In the genomic region with DNA sequence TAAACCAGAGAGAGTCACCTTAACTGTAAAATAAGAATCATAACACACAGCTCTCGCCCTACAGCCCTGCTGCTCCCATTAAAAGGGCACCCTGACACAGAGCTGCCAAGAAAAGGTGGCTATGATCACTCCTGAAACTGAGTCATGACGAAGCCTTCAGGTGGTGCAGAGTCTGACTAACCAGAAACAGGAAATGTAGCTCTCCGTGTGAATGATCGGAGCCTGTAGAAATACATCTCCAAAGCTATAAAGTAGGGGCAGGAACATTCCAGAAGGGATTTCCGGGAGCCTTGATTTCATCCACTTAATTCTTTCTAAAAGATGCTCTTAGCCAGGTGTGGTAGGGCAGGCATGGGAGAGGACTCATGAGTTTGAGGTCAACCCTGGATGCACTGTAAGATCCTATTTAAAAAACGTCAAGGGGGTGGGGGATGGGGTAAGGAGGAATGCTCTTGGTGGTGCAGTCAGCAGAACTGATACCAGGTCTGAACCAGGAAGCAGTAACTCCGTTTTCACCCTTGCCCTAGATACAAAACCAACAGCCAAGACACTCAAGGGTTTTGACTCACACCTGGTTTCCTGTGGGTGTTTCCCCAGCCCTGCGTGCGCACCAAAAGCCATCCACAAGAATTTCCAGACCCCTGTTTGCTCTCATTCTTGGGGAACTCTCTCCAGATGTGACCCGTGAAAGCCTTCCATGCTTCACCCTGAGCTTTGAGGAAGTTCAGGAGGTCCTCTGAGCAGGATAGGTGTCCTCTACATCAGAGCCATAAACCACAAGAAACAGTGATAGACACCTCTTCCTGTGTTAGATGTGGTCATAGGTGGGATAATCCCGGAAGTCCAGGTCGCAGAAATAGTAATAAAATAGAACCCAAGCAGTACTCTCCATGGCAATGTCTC, we compare ENCODE assay signal across 16 mouse cellular contexts. TPM values are rescaled to one million over a fixed set of nuclear protein-coding genes. Genes with fewer than 3 reads are reported as not detected.
A peak's percentile ranks its signal among the peaks of the same experiment; 100 is the strongest.
DNase-seq lines count a peak whose midpoint lies in the region; ATAC-seq lines count a peak whose summit lies in the region.
"Had no signal": no experiment of that assay in that cellular context is flagged by ENCODE, and none has a peak within 500 bp of the region (broad histone marks: within the 10 kb centered on the region; RNA-seq: fewer than 3 reads in every experiment).

No protein-coding gene starts in this region.

- no peaks in the 10 kb centered on the region for H3K9me3 ChIP-seq in heart, embryonic 10.5 days
- H3K9me3 ChIP-seq in hindbrain, embryonic 13.5 days: no peaks in the 10 kb centered on the region
- H3K9me3 ChIP-seq: heart, embryonic 12.5 days; hindbrain, embryonic 12.5 days had no signal

- intact Hi-C loops in heart, postnatal 25 days (cut with DNase I): no loop called here

- peaks cover 79% of the 10 kb centered on the region for H3K36me3 ChIP-seq in heart, embryonic 10.5 days
- H3K36me3 ChIP-seq in hindbrain, embryonic 13.5 days: peaks cover 74% of the 10 kb centered on the region

- peaks cover 36% of the 10 kb centered on the region for H3K4me1 ChIP-seq in heart, embryonic 10.5 days
- H3K4me1 ChIP-seq in hindbrain, embryonic 13.5 days (replicated peaks): no peaks in the 10 kb centered on the region

- no peak overlapping the region for H3K4me3 ChIP-seq in heart, embryonic 10.5 days
- no peak overlapping the region for H3K4me3 ChIP-seq in hindbrain, embryonic 13.5 days
- H3K4me3 ChIP-seq: erythroblast, embryonic 14.5 days; heart, embryonic 12.5 days; hindbrain, embryonic 12.5 days had no signal

- no peaks in the 10 kb centered on the region for H3K27me3 ChIP-seq in heart, embryonic 10.5 days (ENCODE audit: insufficient read depth, poor library complexity, severe bottlenecking)
- no peaks in the 10 kb centered on the region for H3K27me3 ChIP-seq in hindbrain, embryonic 13.5 days
- H3K27me3 ChIP-seq: heart, embryonic 12.5 days; hindbrain, embryonic 12.5 days had no signal

- no peak overlapping the region for H3K9ac ChIP-seq in hindbrain, embryonic 13.5 days
- H3K9ac ChIP-seq: heart, embryonic 12.5 days; hindbrain, embryonic 12.5 days had no signal

- peak; percentile 89 for ATAC-seq in inflammation-experienced regulatory T-cells, adult 6 months
- ATAC-seq in megakaryocyte, adult 5-6 weeks (ENCODE audit: poor library complexity, severe bottlenecking): peak; percentile 44
- no peak for ATAC-seq in hindbrain, embryonic 13.5 days (ENCODE audit: low FRiP score)

- WGBS in heart, embryonic 10.5 days: 73% methylated on average over 12 of the region's 12 CpGs
- 91% methylated on average over 12 of the region's 12 CpGs for WGBS in hindbrain, embryonic 13.5 days

- H3K27ac ChIP-seq in heart, embryonic 10.5 days: no peak overlapping the region
- H3K27ac ChIP-seq in hindbrain, embryonic 13.5 days: no peak overlapping the region
- H3K27ac ChIP-seq: hindbrain, embryonic 12.5 days had no signal

- H3K4me2 ChIP-seq in hindbrain, embryonic 13.5 days: no peak overlapping the region
- H3K4me2 ChIP-seq: heart, embryonic 12.5 days; hindbrain, embryonic 12.5 days; liver, embryonic 11.5 days had no signal

- DNase-seq in heart, embryonic 10.5 days (ENCODE audit: low spot score): peak; percentile 59
- DNase-seq in heart, postnatal 25 days (ENCODE audit: low spot score): no peak
- peak; percentile 67 for DNase-seq in thymus, postnatal 14 days
- DNase-seq in layer of hippocampus, adult 11-12 months (ENCODE audit: low spot score): no peak
- no peak for DNase-seq in gastrocnemius, adult 8-10 months (ENCODE audit: low spot score in 2 of 2)
- DNase-seq: kidney, postnatal 25 days; midbrain, embryonic 14.5 days had no signal

RNA-seq across cellular contexts. Expression of gene Lmod3, which starts 41.4 kb away (rescaled TPM):
- polyA plus RNA-seq in heart, embryonic 10.5 days (2016; fragmentation: Nextera tagmentation; extraction: Ambion mirVana): 10.5 and 17.5 TPM in 2 replicates
- total RNA-seq in heart, postnatal 25 days (2021): 10 to 100 TPM; 62.9 to 66.5 TPM
- polyA plus RNA-seq in inflammation-experienced regulatory T-cells, adult 6 months (2017; shearing (Covaris generic)): under 1 TPM in 2 of 3 experiments, not detected in 1; 0.15 to 0.16 TPM
- total RNA-seq in megakaryocyte, adult 5-6 weeks (2015): not detected in 2 replicates
- total RNA-seq in megakaryocyte, adult 5-6 weeks (2017): not detected in 2 replicates
- polyA plus RNA-seq in hindbrain, embryonic 13.5 days (2015; fragmentation: Nextera tagmentation; extraction: Ambion mirVana): 0.08 and 0.17 TPM in 2 replicates
- 10 to 100 TPM; 77.8 to 95.8 (median 86.4) TPM for total RNA-seq in gastrocnemius, adult 8-10 months (2022)
- total RNA-seq: left cerebral cortex, adult 18-20 months; neutrophil, adult 5-6 weeks had no signal
- polyA plus RNA-seq: erythroblast, embryonic 14.5 days; liver, embryonic 11.5 days; midbrain, embryonic 14.5 days had no signal

Comparison
In these comparisons a context has a peak if more than half of its experiments do, and no peak if none do; other contexts are left out.
1. DNase-seq: peak in heart, embryonic 10.5 days (single experiment) and thymus, postnatal 14 days (single experiment); none in heart, postnatal 25 days (single experiment), layer of hippocampus, adult 11-12 months (single experiment) and gastrocnemius, adult 8-10 months (0 of 2).
2. RNA of gene Lmod3, which starts 41.4 kb away (total RNA-seq): 77.8 to 95.8 TPM in gastrocnemius, adult 8-10 months and 62.9 to 66.5 TPM in heart, postnatal 25 days; not detected in megakaryocyte, adult 5-6 weeks; every median in the first group is over 10 times any median in the second.